Mouse (Mus musculus) heart, embryonic 11.5 days (tissue): ENCODE data around the gene Gm47985. TPM values are rescaled to one million over a fixed set of nuclear protein-coding genes. Genes with fewer than 3 reads are reported as not detected.
"Not testable (repeated sequence)": the region's sequence is repeated elsewhere in the genome, so short reads cannot be mapped to it uniquely, and the experiment has no call there.

ENCODE experiments used
- ATAC-seq: fragments of 200-750 bp; cut with Nextera tagmentation; replicated peaks from 2 replicates; pipeline ENCODE4 v1.8.0; 2017; ENCODE audit warnings: moderate library complexity; ENCODE audit not compliant: insufficient number of reproducible peaks, low FRiP score, low TSS enrichment
- H3K27ac ChIP-seq: fragments of 300-500 bp; sonication (generic); 2 replicates; pipeline ENCODE4 v1.5.1; 2014; ENCODE audit warnings: mild to moderate bottlenecking, low read depth, low read length
- H3K27me3 ChIP-seq: fragments of 300-500 bp; sonication (generic); 2 replicates; pipeline ENCODE4 v1.6.1; 2014; ENCODE audit warnings: mild to moderate bottlenecking, low read length, mixed read lengths; ENCODE audit not compliant: control insufficient read depth, insufficient read depth
- H3K36me3 ChIP-seq: fragments of 300-500 bp; sonication (generic); 2 replicates; pipeline ENCODE4 v1.6.1; 2014; ENCODE audit warnings: mild to moderate bottlenecking, low read length, moderate library complexity, mixed read lengths; ENCODE audit not compliant: control insufficient read depth, insufficient read depth
- H3K4me1 ChIP-seq: fragments of 300-500 bp; sonication (generic); 2 replicates; pipeline ENCODE4 v1.6.1; 2014; ENCODE audit warnings: low read length; ENCODE audit not compliant: control insufficient read depth, insufficient read depth
- H3K4me2 ChIP-seq: fragments of 300-500 bp; sonication (generic); 2 replicates; pipeline ENCODE4 v1.6.1; 2014; ENCODE audit warnings: mild to moderate bottlenecking, moderate library complexity
- H3K4me3 ChIP-seq: fragments of 300-500 bp; sonication (generic); 2 replicates; pipeline ENCODE4 v1.5.1; 2014; ENCODE audit warnings: low read depth, low read length
- H3K9ac ChIP-seq: fragments of 300-500 bp; sonication (generic); 2 replicates; pipeline ENCODE4 v1.6.1; 2014; ENCODE audit warnings: mild to moderate bottlenecking, low read depth, low read length, moderate library complexity
- H3K9me3 ChIP-seq: fragments of 300-500 bp; sonication (generic); replicated peaks from 2 replicates; pipeline ENCODE4 v1.6.1; 2016; ENCODE audit warnings: low read length; ENCODE audit not compliant: control insufficient read depth
- WGBS: fragments of 180-500 bp; shearing (Covaris S2); extraction: QIAGEN DNeasy Blood & Tissue Kit; methylation state at CpG from one replicate; pipeline ENCODE4 v1.1.7; 2014; ENCODE audit not compliant: insufficient replicate concordance; 5-methylcytosine and 5-hydroxymethylcytosine counted together
- polyA plus RNA-seq: library from polyadenylated mRNA; unstranded; fragments of >200 nt; fragmentation: Nextera tagmentation; extraction: Ambion mirVana; gene quantifications from 2 replicates; pipeline ENCODE4 v1.2.1, GENCODE M21; 2014

The Gm47985 gene
- polyA plus RNA-seq, 1 experiment from 2014 or later: 3.4 TPM

- not testable (repeated sequence) for H3K36me3 ChIP-seq, H3K4me2 ChIP-seq, H3K27me3 ChIP-seq, H3K9ac ChIP-seq, H3K9me3 ChIP-seq, H3K4me1 ChIP-seq, H3K4me3 ChIP-seq, H3K27ac ChIP-seq, ATAC-seq
- WGBS: no CpG with 5 or more reads among the region's 7 CpGs
Observed at GRCm38 (mm10) chr1:151192075-151192474, 9.7 kb downstream of the Gm47985 start, which contains the start of gene Gm8947. Gm8947 (plus strand) TSS chr1:151192376.

- not testable (repeated sequence) for H3K27ac ChIP-seq, H3K9ac ChIP-seq, H3K9me3 ChIP-seq, H3K4me3 ChIP-seq, H3K36me3 ChIP-seq, H3K4me1 ChIP-seq, ATAC-seq, H3K27me3 ChIP-seq, H3K4me2 ChIP-seq
- 88% methylated on average over 13 of the region's 15 CpGs for WGBS
Observed at GRCm38 (mm10) chr1:151192739-151193138, 10.4 kb downstream of the Gm47985 start.

DNA sequence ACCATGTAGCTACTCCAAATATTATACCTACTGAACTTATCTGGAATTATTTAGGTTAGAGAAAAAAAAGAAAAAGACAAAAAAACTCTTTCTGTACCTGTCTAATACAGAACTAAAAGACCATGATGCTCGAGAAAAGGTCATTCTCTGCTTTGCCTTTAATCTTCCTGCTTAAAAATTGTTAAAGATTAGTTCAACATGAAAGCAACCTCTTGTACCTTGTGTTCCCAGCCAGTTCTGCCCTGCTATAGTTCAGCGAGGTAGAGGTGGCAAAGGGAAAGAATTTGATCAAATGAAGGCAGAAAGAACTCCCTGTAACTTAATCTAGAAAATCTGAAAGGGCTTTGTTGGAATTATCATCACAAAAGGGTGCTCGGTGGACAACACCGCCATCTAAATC lies 13.6 kb downstream of the Gm47985 start:
- ATAC-seq, H3K9me3 ChIP-seq, H3K27ac ChIP-seq, H3K9ac ChIP-seq, H3K4me1 ChIP-seq, H3K36me3 ChIP-seq, H3K4me2 ChIP-seq, H3K4me3 ChIP-seq, H3K27me3 ChIP-seq: not testable (repeated sequence)
- WGBS: 77% methylated on average over 4 of the region's 4 CpGs

- H3K4me3 ChIP-seq, H3K27me3 ChIP-seq, H3K4me1 ChIP-seq, H3K27ac ChIP-seq, ATAC-seq, H3K9ac ChIP-seq, H3K9me3 ChIP-seq, H3K36me3 ChIP-seq, H3K4me2 ChIP-seq: not testable (repeated sequence)
- 39% methylated on average over 3 of the region's 3 CpGs for WGBS
Observed at GRCm38 (mm10) chr1:151196690-151197089, 14.4 kb downstream of the Gm47985 start.

DNA sequence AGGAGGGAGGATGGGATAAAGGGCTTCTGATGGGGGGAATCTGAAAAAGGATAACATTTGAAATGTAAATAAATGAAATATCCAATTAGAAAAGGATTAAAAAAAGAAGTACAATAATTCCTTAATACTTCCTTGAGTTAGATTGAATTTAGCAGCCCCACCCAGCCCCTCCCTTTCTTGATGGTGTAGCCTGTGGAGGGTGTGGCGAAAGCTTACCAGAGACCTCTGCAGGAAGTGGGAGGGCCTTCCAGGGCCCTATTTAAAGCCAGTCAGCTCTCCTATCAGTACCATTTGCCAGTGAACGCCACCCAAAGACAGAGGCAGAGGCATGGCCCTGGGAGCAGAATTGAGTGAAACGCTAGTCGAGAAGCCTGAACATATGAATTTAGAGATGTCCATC lies 15.8 kb downstream of the Gm47985 start, which contains the start of gene Gm47995:
Gm47995 (plus strand) TSS at position 329 of the 400 bp plus-strand sequence.
- H3K9ac ChIP-seq, H3K9me3 ChIP-seq, H3K4me2 ChIP-seq, H3K4me1 ChIP-seq, H3K27ac ChIP-seq, ATAC-seq, H3K36me3 ChIP-seq, H3K4me3 ChIP-seq, H3K27me3 ChIP-seq: not testable (repeated sequence)
- WGBS: 66% methylated on average over 2 of the region's 4 CpGs

DNA sequence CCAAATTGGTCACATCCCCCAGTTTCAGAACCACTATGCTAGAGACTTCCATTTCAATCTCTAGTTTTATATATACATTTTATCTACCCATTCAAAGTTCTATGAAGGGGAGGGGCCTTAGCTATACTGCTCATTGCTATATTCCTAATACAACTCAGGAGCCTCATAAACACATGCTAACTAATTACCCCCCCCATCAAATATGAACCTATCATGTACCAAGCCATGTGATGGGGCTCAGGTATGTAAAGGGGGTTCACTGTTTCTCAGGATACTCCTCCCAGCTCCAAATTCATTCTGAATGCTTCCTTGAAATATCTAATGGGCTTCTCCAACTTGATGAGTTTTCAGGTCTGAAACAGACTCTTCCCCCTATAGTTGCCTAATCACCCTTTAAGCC lies 18.3 kb downstream of the Gm47985 start:
- H3K9me3 ChIP-seq, H3K4me2 ChIP-seq, H3K4me3 ChIP-seq, H3K4me1 ChIP-seq, ATAC-seq, H3K9ac ChIP-seq, H3K27me3 ChIP-seq, H3K27ac ChIP-seq, H3K36me3 ChIP-seq: not testable (repeated sequence)

DNA sequence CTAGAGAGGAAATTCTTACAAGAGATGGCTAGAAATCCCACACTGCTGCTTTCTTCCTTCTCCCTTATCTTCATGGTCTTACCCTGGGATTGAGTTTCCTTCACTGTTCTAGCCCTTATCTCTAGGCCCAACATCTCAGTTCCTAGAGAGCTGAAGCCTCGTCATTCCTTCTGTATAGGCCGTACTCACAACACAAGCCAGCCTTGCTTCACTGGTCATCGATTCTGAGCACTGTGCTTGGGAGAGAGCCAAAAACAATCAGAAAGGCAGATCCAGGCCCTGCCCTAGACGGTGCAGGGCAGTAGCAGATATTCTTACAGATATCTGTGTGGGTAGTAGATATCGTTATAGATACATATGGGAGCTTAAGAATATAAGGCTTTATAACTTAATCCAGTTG lies 20.4 kb downstream of the Gm47985 start:
- H3K4me3 ChIP-seq, H3K9ac ChIP-seq, H3K27ac ChIP-seq, H3K36me3 ChIP-seq, H3K4me1 ChIP-seq, H3K27me3 ChIP-seq, H3K4me2 ChIP-seq, ATAC-seq, H3K9me3 ChIP-seq: not testable (repeated sequence)
- 60% methylated on average over 3 of the region's 5 CpGs for WGBS

DNA sequence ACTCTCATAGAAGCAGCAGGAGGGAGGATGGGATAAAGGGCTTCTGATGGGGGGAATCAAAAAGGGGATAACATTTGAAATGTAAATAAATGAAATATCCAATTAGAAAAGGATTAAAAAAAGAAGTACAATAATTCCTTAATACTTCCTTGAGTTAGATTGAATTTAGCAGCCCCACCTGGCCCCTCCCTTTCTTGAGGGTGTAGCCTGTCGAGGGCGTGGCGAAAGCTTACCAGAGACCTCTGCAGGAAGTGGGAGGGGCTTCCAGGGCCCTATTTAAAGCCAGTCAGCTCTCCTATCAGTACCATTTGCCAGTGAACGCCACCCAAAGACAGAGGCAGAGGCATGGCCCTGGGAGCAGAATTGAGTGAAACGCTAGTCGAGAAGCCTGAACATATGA lies 21.5 kb downstream of the Gm47985 start, which contains the start of gene 3110040M04Rik:
3110040M04Rik (plus strand) TSS at position 304 of the 400 bp plus-strand sequence.
- H3K9me3 ChIP-seq, H3K4me3 ChIP-seq, H3K27ac ChIP-seq, H3K9ac ChIP-seq, H3K4me1 ChIP-seq, ATAC-seq, H3K27me3 ChIP-seq, H3K4me2 ChIP-seq, H3K36me3 ChIP-seq: not testable (repeated sequence)
- no CpG with 5 or more reads among the region's 6 CpGs for WGBS

- not testable (repeated sequence) for H3K4me1 ChIP-seq, H3K27me3 ChIP-seq, H3K4me3 ChIP-seq, H3K36me3 ChIP-seq, H3K9me3 ChIP-seq, H3K9ac ChIP-seq, H3K27ac ChIP-seq, H3K4me2 ChIP-seq
- WGBS: 58% methylated on average over 3 of the region's 5 CpGs
- ATAC-seq: peak; percentile 61; the same call in 1 of the 2 replicates
Observed at GRCm38 (mm10) chr1:151208493-151208892, 26.2 kb downstream of the Gm47985 start.
